Mouse (Mus musculus) frontal cortex, adult (tissue): Measurements from ENCODE around the gene Tgfb1.
"Not testable (repeated sequence)": the region's sequence is repeated elsewhere in the genome, so short reads cannot be mapped to it uniquely, and the experiment has no call there.

Experiments
- ATAC-seq: cut with Nextera tagmentation; 2 replicates; pipeline ENCODE4 v1.9.2; 2017; ENCODE audit warnings: mild to moderate bottlenecking, moderate library complexity, mixed read lengths; ENCODE audit not compliant: low TSS enrichment

The Tgfb1 gene

DNA sequence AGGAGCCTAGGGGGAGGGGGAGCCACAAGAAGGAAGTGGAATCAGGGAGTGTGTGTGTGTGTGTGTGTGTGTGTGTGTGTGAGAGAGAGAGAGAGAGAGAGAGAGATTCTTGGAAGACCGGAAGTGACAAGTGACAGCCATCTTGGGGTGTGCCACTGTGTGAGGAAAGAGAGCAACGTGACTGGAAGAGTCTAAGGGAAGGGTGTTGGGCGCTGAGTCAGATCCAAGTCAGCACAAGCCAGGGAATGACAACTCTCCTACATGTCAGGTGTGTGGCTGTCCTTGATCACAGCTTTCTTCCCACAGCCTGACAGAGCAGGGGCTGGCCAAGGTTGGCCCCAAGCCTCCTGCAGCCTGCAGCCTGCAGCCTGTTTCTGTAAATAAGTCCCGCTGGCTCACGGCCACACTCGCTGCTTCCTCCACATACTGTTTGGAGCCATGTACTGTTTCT is 19.0 kb downstream of the Tgfb1 start:
- peak; percentile 31 for ATAC-seq

DNA sequence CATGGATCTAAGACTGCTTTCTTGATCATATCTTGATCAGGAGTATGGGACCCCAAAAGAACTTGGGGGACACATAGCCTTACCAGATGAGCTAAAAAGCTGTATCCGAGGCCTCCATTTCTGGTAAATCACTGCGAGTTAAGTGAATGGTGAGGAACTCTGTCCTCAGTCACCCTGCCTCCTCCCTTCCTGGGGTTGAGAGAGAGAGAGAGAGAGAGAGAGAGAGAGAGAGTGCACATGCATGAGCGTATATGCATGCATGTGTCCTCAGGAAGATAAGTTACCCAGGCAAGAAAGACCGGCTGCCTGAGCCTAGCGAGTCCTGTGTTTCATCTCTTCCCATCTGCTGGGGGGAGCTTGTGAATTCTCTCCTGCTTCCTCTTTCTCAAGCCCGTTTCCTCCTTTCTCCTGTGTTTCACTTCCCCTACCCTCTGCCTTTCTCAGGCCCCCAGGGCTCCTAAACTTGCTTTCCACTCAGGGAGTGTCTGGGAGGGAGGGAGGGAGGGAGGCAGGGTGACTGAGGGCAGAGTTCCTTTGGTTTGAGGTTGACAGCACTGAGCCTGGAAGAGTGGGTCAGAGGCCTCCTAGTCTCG is 19.9 kb downstream of the Tgfb1 start:
- no peak for ATAC-seq

DNA sequence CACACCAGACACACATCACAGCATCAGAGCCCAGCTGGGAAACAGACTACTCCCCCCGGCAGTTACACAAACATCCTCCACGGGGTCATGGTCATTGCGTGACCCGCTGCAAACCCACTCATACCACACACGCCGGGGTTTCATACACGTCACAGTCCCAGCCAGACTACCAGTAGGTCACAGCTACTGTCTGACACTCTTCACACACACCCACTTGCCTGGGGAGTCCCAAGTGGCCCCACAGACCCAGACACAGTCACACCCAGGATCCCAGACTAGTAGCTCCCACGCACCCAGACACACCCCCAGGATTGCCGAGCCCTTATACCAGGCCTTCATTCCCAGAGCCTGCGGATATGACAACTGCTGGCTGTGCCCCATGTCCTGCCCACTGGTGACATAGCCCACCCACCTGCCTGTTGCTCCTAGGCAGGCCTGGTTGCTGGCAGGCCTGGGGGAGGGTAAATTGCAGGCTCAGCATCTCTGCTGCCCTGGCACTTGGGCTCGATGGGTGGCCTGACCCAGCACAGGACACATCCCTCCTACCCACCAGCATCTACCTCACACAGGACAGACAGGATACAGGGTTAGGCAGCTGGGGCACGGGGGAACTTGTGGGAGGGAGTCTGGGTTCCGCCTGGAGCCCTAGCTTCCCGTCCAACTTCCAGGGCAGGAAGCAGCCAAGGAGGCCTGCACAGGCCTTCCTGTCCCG is 20.9 kb downstream of the Tgfb1 start:
- ATAC-seq: no peak

DNA sequence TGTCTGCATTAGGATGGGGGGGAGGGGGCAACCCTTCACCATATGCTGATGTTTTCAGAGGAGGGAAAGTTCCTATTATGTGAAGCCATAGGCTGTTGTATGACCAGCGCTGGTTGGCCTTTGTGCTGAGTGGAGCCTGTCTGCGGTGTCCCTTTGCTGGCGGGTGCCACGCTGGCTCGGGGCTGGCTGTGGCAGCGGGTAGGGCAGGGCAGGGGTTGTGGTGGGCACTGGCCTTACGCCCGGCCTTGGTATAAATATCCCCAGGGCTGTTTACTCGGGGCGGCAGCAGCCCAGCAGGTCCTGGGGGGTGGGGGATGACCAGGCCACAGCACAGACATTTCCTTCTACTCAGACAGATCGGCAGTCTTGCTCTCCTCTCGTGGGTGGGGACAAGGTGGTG is 23.2 kb downstream of the Tgfb1 start:
- ATAC-seq: no peak

DNA sequence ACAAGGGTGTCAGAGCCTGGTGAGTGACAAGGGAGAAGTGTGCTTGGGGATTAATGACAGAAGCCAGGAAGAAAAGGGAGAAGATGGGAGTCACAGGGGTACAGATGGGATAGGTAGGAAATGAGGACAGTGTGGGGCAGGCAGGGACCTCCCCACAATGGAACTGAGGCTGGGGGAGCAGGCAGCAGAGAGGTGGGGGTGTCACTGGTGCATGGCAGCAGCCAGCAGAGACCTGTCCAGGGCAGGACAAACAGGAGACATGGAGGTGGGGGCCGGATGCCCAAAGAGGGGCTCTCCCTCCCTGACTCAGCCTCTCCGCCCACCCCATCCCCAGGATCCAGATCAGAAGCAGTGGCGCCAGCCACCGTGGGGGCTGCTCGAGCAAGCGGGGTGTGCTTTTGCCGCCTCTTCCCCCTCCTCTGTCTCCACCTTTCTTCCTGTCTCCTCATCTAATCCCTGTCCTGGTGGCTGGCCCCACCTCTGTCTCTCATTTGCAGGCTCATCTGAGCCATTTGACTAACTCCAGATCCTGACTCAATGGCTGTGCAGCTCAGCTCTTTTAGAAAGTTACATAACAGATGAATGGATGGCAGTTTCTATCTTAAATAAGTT is 23.8 kb downstream of the Tgfb1 start:
- ATAC-seq: peak; percentile 31

DNA sequence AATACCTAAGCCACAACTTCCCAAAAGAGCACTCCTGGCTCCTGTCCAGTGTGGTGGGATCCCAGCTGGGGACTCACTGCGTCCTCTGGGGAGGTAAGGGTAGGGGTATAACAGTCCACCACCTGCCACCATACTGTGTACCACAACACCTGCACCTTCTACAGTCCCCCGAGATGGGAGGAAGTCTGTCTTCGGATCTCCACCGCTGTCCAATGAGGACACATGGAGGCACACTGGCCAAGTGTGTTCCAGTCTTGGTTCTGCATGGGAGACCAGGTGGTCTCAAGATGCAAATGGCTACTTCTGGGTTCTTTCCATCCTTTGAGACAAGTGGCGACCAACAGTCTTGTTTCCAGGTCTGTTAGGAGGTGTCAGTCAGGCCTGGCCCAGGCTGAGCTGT is 24.4 kb downstream of the Tgfb1 start:
- no peak for ATAC-seq

DNA sequence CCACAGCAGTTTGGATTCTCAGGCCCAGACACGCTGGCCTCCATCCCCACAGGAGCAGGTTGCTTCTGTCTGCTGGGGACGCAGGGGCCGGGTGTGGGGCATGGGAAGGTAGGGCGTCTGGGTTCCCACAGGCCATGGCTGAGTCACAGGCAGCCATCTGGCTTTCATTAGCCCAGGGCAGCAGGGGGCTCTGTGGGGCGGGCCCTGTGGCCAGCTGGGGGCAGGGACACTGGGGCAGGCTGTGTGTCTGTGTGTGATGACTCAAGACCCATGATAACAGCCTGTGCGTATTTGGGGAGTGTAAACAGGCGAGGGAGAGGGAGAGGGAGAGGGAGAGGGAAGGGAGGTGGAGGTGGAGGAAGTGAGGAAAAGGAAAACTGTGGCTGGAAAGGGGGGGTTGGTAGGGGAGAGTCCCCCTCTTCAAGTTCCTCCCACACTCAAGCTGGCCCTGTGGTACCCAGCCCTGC is 25.0 kb downstream of the Tgfb1 start:
- ATAC-seq: peak; percentile 53

DNA sequence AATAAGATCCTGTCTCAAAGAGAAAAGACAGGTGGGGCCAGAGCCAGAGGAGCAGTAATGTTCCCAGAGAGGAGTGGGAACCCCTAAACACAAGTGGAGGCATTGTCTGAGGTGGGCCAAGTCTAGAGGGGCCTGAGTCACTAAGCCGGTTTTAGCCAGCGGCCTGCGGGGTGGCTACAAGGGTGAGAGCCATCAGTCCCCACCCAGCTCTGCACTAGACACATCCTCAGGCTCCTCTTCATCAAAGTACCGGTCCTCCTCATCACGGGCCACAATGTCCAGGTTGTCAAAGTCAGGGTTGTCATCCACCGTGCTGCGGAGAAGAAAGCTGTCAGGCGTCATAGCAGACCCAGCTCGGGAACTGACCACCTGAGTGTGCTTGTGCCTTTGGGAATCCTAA is 26.0 kb downstream of the Tgfb1 start:
- ATAC-seq: no peak

DNA sequence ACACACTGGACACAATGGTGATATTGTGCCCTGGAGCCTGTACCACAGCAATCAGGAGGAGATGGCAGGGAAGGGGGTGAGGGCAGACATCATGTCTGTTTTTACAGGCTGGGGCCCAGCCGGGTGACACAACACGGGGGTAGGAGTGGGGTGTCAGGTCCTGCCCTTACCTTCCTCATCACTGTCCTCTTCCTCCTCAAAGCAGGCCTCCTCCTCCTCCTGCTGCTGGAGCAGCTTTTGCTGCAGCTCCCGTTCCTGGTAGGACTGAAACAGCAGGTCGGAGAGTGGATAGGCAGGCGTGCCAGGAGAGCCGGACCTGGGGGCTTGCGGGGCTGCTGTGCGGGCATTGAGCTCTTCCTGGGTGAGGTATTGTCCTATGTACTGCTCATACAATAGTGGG is 27.8 kb downstream of the Tgfb1 start:
- ATAC-seq: no peak

DNA sequence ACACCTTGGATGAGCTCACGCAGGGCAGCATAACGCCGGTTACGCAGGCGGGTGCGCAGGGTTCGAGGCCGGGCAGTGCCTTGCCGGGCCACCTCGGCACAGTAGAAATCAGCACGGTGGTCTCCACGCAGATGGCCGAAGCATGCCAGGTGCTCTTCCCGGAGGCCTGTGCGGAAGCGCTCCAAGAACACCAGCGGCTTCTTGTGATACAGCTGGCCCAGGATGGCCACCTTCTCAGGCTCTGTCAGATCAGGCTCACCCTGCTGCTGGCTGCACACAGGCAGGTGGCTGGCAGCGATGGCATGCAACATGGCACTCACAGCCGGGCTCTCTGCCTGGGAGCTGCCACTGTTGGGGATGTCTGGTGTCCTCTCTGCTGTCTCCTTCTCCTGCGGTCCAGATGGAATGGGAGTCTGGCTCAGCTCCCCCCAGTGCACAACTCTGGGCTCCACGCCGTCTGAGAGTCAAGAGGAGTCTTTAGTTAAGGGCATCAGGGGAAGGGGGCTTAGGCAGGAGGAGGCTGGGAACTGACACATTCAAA is 29.0 kb downstream of the Tgfb1 start:
- no peak for ATAC-seq

DNA sequence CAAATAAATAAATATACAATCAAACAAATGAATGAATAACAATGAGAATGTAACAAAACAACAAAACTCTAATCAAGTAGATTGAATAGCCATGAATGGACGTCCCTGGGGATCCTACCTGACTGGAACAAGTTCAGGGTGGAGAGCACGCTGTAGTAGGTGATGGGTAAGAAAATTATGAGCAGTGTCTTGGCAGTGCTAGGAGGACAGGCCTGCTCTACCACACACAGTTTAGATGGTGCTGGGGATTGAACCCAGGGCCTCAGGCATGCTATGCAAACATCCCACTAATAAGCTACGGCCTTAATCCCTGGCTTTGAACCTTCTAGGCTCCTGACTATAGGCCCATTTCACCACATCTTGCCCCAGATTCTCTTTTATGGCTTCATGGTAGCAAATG is 30.7 kb downstream of the Tgfb1 start:
- ATAC-seq: no peak

DNA sequence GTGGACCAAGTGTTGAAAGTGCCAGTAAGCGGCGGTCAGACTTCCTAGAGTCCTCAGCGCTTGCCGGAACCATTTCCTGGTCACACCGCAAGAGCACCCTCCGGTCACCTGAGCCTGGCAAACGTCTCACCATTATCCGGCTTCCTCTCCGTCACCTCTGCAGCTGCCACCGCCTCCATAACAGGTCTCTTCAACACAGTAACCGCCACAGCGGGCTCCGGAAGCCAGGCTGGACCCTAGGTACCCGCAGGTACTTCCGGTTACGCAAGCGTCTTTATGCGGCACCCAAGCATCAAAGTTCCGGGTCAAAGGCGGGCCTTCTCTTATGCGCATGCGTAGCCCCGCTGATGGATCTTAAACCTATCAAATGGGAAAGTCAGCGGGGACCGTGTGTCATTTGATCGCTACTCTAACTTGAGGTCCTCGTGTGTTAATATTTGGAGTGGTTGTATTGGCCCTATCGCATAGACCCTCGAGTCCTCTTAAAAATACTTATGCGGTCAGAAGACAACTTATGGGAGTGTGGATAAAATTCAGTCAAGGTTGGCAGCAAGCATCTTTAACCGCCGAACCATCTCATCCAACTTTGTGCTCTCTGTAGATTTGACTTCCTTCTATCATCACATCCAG is 32.1 kb downstream of the Tgfb1 start, which contains the start of gene Ccdc97:
Gene Ccdc97 (minus strand): TSS at position 301 of the 630 bp plus-strand sequence.
- ATAC-seq: peak; percentile 90

DNA sequence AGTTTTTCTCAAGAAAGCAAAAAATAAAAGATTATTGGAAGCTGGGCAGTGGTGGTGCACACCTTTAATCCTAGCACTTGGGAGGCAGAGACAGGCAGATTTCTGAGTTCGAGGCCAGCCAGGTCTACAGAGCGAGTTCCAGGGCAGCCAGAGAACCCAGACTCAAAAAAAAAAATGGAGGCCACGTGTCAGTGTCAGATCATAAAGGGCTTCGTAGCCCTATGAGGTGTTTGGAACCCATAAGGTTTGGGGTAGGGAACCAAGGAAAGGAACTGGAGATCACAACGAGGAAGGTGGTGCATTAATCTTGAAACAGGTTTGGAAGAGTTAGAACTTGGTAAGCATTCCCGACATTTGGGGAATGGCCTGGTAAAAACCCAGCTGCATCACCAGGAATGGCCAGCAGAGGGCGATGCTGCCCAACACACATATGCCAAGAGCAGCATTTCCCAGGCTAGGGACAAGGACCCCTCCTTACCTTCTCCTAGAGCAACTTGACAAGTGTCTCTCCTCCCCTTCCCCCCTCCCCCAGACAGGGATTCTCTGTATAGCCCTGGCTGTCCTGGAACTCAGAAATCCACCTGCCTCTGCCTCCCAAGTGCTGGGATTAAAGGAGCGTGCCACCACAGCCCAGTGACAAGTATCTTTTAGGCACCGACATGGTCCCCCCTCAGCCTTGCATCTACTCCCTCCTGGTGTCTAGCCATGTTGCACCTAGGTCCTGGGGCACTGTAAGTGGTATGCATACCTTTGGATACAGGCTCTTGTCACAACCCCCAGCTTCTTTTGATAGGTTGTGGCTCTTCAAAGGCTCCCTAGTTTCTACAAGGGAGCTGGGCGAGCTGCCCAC is 33.2 kb downstream of the Tgfb1 start:
- no peak; the same call in 1 of the 2 replicates for ATAC-seq

DNA sequence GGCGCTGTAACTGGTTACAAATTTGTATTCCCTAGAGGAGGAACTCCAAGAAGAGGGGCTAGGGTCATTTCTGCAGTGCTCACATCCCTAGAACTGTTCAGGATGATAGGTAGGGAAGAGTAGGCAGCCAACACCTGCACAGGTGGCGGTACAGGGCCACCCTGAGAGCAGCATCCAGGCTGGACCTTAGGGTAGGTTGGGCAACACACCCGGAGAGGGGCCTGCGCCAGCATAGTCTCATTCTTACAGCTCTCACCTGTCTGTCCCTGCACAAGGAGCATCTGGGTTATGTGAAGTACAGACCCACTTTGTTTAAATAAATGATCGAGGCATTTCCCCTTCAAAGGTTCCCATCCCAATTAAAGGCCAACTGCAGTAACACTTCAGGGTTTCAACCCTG is 34.0 kb downstream of the Tgfb1 start:
- ATAC-seq: no peak

DNA sequence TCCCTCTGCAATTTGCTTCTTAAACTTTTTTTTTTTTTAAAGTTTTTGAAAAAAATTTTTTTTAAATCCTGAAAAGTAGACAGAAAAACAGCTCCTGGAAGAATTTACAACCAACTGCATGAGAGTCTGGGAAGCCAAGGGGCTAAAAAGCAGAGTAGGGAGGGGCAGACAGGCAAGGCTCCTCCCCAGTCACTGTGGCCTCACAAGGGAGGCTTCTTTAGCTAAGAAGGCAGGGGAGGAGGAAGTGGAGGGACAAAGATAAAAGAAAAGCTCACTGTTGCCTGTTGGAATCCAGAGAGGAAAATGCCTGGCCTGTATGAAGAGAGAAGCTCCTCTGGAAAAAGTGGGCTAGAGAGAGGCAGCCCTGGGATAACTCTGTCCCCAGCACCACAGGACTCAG is 35.0 kb downstream of the Tgfb1 start:
- ATAC-seq: not testable (repeated sequence)

DNA sequence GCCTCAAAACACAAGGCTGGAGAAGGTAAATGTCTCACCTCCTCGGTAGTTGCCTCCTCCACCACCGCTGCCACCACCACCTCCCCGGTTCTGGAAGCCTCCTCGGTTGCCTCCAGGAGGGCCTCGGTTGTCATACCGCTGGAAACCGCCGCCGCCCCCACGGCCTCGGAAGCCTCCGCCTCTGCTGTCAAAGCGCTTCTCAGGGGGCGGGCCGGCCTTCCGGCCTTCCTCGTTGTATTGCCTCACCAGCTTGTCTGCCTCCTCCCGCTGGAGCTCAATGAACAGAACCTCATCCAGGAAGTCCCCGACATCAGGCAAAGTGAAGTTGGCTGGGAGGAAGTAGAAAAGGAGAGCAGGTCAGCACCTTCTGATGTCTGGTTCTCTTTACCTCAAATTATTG is 39.1 kb downstream of the Tgfb1 start:
- no peak; the same call in 1 of the 2 replicates for ATAC-seq

DNA sequence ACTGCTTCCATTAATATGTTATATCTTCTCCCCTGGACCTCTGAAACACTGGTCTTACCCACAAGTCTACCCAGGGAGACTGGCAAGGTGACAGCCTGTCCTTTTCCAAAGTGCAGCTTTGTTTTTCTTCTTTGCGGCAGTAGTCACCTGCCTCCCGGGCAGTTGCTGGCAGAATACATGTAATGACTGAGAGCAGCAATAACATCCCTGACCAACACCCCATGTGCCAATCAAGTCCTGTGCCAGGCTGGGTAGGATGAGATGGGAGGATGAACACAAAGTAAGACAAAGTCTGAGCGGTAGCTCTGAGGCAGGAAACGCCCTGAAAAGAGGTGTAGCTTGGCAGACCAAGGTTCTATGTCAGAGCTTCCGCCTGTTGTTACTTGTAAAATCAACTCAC is 41.0 kb downstream of the Tgfb1 start:
- ATAC-seq: no peak

DNA sequence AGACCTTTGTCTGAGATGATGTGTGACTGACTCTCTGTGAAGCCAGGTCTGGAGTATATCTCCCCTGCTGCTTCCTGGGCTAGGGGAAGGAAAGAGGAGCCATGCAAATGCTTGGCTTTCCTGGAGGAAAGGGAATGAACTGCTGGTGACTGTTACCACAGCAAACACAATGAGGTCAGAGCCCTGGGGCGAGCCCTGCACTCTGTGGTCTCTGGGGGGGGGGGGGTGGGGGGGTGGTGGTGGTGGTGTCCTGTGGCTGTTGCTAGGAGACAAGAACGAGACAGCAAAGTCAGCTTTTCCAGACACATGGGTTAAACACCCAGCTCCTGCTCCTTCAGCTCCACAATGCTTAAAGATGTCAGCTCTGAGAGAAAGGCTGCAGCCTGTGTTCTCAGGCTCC is 42.6 kb downstream of the Tgfb1 start:
- ATAC-seq: no peak

DNA sequence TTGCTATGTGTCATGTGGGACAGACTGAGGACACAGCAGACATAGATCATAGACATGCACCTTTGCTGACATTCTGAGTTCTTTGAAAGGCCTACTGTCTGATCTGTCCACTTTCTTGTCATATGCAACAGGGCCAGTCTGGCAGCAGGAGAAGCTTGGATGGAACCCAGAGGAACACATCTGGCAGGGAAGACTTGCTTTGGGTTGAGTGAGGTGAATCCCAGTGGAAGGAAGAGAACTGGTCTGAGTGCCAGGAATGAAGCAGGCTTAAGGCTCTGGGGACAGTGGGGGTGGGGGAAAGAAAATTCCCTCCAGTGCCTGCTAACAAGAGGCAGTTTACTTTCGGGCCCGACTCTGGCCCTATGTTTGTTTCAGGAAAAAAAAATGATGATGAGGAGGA is 43.1 kb downstream of the Tgfb1 start:
- ATAC-seq: no peak

DNA sequence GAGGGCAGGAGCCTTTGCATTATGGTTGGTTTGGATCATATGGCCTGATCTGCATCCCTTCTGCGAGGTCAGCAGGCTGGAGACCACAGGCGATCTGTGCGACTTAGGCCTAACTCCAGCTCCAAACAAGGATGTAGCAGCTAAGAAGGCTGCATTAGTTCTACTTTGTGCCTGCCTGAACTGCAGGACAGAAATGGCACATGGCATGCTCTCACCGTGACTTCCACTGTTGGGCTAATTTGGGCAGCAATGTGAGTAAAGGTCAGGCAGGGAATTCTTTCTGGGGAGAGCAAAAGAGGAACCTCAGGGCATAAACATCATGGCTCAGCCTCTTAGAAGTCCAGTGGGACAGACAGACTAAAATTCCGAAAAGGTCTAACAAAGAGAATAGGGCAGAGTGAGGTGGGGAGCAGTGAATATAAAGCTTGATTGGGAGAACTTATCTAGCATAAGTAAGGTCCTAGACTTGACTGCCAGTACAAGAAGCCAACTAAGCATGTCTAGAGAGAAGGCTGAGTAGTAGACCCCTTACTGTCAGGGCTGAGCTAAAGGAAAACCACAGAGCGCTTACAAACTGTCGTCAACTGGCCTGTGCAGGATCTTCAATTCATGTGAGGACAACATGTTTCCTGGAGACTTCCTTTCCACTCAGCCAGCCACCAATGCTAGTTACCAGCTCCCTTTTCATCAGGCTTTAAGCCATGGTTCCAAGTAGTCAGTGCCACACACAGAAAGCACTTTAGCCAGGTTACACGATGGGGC is 44.7 kb downstream of the Tgfb1 start:
- ATAC-seq: no peak

DNA sequence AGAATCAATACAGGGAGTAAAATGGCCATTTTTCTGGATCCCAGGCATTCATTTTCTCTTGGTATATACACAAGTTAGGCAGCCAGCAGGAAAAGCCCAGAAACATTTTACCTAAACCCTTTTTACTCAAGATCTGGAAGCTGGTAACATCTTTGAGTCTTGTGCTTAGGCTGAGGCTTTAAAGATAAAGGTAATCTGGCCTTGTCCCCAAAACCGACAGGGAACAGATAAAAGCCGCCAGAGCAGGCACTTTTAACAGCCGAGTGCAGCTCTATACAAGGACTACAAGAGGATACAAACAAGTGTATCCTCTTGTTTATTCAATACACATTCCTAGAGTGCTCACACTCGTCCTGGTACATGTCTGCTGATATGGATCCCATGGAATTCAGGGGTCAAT is 48.2 kb downstream of the Tgfb1 start:
- ATAC-seq: no peak
